Mouse (Mus musculus) embryonic facial prominence, embryonic 15.5 days (tissue): ENCODE data around the gene Robo3. TPM values are rescaled to one million over a fixed set of nuclear protein-coding genes. Genes with fewer than 3 reads are reported as not detected.

Experiments used
- ATAC-seq: fragments of 200-750 bp; cut with Nextera tagmentation; 2 replicates; pipeline ENCODE4 v1.8.0; 2017; ENCODE audit warnings: low read depth, moderate TSS enrichment; ENCODE audit not compliant: insufficient number of reproducible peaks, low FRiP score, low TSS enrichment
- H3K27ac ChIP-seq: fragments of 300-500 bp; sonication (generic); replicated peaks from 2 replicates; pipeline ENCODE4 v1.5.1; 2015; ENCODE audit warnings: mild to moderate bottlenecking, inconsistent platforms
- H3K27me3 ChIP-seq: fragments of 300-500 bp; sonication (generic); 2 replicates; pipeline ENCODE4 v1.6.1; 2015; ENCODE audit warnings: inconsistent platforms
- H3K36me3 ChIP-seq: fragments of 300-500 bp; sonication (generic); 2 replicates; pipeline ENCODE4 v1.6.1; 2015; ENCODE audit warnings: mild to moderate bottlenecking, inconsistent platforms
- H3K4me1 ChIP-seq: fragments of 300-500 bp; sonication (generic); 2 replicates; pipeline ENCODE4 v1.6.1; 2015; ENCODE audit warnings: inconsistent platforms
- H3K4me2 ChIP-seq: fragments of 300-500 bp; sonication (generic); replicated peaks from 2 replicates; pipeline ENCODE4 v1.6.1; 2015; ENCODE audit warnings: mild to moderate bottlenecking, inconsistent platforms
- H3K4me3 ChIP-seq: fragments of 300-500 bp; sonication (generic); replicated peaks from 2 replicates; pipeline ENCODE4 v1.5.1; 2015; ENCODE audit warnings: mild to moderate bottlenecking, inconsistent platforms
- H3K9ac ChIP-seq: fragments of 300-500 bp; sonication (generic); 2 replicates; pipeline ENCODE4 v1.6.1; 2015; ENCODE audit warnings: inconsistent platforms
- H3K9me3 ChIP-seq: fragments of 300-500 bp; sonication (generic); replicated peaks from 2 replicates; pipeline ENCODE4 v1.6.1; 2016; ENCODE audit warnings: inconsistent platforms
- WGBS: fragments of 180-500 bp; shearing (Covaris S2); methylation state at CpG from one replicate; pipeline ENCODE4 v1.1.7; 2015; 5-methylcytosine and 5-hydroxymethylcytosine counted together
- polyA plus RNA-seq: library from polyadenylated mRNA; unstranded; fragments of >200 nt; fragmentation: Nextera tagmentation; extraction: Ambion mirVana; gene quantifications from 2 replicates; pipeline ENCODE4 v1.2.1, GENCODE M21; 2015

Gene Robo3
- polyA plus RNA-seq, 1 experiment from 2014 or later = 0.19 TPM

DNA sequence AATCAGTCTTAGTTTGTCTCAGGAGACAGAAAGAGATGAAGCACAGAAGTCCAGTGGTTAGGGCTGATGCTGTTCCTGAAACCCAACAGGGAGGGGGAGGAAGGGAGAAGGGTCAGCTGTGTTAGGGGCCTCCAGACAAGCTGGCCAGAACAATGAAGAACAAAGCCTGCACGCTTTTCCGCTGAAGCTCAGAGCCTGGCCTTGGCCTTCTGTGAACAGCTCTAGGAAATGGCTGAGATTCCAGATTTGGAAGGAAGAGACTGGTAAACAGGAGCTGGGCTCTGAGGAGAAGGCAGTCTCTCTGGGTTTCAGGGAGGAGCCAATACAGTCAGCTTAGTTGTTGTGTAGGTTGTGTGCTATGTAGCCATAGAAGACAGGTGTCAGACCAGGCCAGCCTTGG, 32.5 kb downstream of the Robo3 start:
- no peaks in the 10 kb centered on the region for H3K9me3 ChIP-seq
- H3K27ac ChIP-seq = no peak overlapping the region
- no peaks in the 10 kb centered on the region for H3K36me3 ChIP-seq
- H3K4me3 ChIP-seq = no peak overlapping the region
- no peak overlapping the region for H3K9ac ChIP-seq
- no peak overlapping the region for H3K4me2 ChIP-seq
- H3K4me1 ChIP-seq = no peaks in the 10 kb centered on the region
- ATAC-seq = no peak
- WGBS = 77% methylated on average over 2 of the region's 2 CpGs
- no peaks in the 10 kb centered on the region; the same call in 1 of the 2 replicates for H3K27me3 ChIP-seq

DNA sequence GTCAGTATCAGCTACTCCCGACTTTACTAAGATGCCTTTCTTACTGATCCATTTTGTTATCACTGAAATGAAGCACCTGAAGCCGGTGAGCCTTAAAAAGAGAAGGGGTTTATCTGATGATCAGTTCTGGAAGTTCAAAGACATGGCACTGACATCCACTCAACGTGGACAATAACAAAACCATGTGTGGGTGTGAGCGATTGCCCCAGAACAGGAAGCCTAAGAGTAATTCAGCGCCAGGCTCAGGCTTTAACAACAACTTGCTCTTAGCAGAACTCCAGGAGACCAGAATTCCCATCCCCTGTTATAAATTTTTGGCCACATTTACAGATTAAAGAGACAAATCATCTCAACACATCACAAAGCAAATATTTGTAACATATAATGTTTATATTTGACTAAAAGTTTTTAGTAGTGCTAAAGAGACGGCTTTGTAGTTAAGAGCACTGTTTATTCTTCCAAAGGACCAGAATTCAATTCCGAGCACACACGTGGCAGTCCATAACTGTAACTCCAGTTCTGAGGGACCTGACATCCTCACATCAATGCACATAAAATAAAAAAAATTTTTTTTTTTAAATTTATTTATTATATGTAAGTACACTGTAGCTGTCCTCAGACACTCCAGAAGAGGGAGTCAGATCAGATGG, 39.4 kb downstream of the Robo3 start:
- no peak overlapping the region for H3K27ac ChIP-seq
- WGBS = 71% methylated on average over 8 of the region's 8 CpGs
- ATAC-seq = no peak
- no peaks in the 10 kb centered on the region for H3K4me1 ChIP-seq
- no peak overlapping the region for H3K4me3 ChIP-seq
- H3K9me3 ChIP-seq = no peaks in the 10 kb centered on the region
- H3K36me3 ChIP-seq = no peaks in the 10 kb centered on the region
- no peak overlapping the region for H3K4me2 ChIP-seq
- H3K9ac ChIP-seq = no peak overlapping the region
- H3K27me3 ChIP-seq = no peaks in the 10 kb centered on the region

DNA sequence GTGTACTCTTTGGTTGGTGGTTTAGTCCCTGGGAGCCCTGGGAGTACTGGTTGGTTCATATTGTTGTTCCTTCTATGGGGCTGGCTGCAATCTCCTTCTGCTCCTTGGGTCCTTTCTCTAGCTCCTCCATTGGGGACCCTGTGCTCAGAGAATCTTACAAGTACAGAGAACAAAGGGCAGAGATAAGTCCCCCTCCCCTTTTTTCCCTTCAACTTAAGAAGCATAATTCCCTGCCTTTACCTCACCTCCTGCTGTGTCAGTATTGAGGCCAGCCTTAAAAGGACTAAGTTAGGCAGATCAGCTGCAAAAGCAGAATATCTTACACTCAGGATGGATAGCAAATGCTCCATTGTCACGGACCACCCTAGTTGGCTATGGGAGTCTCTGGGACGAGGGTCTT, 41.0 kb downstream of the Robo3 start:
- H3K4me3 ChIP-seq = no peak overlapping the region
- H3K27ac ChIP-seq = no peak overlapping the region
- H3K36me3 ChIP-seq = no peaks in the 10 kb centered on the region
- WGBS = 76% methylated on average over 2 of the region's 2 CpGs
- 0 out of 2 replicates have a peak, but pooled peaks cover under 1% of the 10 kb centered on the region for H3K27me3 ChIP-seq
- no peak for ATAC-seq
- no peak overlapping the region for H3K9ac ChIP-seq
- no peaks in the 10 kb centered on the region for H3K4me1 ChIP-seq
- no peaks in the 10 kb centered on the region for H3K9me3 ChIP-seq
- no peak overlapping the region for H3K4me2 ChIP-seq

DNA sequence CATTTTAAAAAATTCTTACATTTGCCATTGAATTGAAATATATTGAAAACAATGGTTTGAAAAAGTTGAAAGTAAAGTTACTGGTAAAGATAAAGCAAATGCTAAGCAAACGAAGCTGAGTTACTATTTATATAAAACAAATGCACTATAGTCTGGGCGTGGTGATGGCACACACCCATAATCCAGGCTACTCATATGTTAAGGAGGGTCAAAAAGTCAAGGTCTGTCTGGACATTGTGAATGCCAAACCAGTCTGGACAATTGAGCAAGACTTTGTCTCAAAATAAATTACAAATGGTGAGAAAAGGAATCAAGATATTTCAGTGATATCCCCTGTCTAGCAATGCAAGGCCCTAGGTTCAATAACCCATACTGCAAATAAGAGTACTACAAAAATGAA, 42.2 kb downstream of the Robo3 start:
- H3K4me2 ChIP-seq = no peak overlapping the region
- no peak for ATAC-seq
- H3K4me3 ChIP-seq = no peak overlapping the region
- peaks cover 6% of the 10 kb centered on the region; the same call in 1 of the 2 replicates for H3K27me3 ChIP-seq
- WGBS = 68% methylated on average over 2 of the region's 2 CpGs
- H3K36me3 ChIP-seq = no peaks in the 10 kb centered on the region
- H3K9me3 ChIP-seq = no peaks in the 10 kb centered on the region
- no peaks in the 10 kb centered on the region for H3K4me1 ChIP-seq
- no peak overlapping the region for H3K9ac ChIP-seq
- H3K27ac ChIP-seq = no peak overlapping the region

DNA sequence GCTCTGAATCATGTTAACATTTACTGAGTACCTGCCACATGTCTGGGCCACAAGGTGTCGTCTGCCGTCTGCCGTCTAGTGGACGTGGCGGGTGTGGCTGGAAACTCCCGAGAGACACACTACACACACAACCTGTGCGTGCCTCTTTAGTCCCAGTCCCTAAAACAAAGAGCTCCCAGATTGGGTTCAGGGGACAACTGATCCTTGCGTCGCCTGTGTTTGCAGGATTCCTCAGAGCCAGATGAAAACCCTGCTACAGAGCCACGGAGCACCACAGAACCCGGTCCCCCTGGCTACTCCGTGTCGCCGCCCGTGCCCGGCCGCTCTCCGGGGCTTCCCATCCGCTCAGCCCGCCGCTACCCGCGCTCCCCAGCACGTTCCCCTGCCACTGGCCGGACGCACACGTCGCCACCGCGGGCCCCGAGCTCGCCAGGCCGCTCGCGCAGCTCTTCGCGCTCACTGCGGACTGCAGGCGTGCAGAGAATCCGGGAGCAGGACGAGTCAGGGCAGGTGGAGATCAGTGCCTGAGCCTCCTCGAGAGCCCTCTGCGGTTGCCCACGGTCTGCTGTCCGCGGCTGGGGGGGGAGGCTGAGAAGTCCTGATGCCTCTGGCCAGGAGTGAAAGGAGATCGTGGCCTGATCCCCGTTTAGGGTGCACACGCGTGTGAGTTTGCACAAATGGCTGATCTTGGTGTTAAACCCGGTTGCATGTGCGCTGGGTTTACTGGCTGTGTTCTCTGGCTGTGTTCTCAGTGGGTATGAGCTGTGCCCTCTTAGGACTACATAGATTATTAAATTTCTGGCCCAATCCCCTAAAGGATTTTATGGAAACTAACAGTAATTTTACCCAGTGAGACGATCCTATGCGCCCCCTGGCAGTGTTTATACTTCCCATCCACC, 48.5 kb downstream of the Robo3 start:
- Histone ChIP-seq H3K36me3 (no peaks in the 10 kb centered on the region), H3K4me1 (0 out of 2 replicates have a peak, but pooled peaks cover 7% of the 10 kb centered on the region), H3K4me2 (peak overlapping the region; percentile 87), H3K27me3 (peaks cover 6% of the 10 kb centered on the region; the same call in 1 of the 2 replicates), H3K27ac (no peak overlapping the region), H3K4me3 (peak overlapping the region; percentile 48), H3K9ac (peak overlapping the region; percentile 47), H3K9me3 (no peaks in the 10 kb centered on the region)
- ATAC-seq = peak; percentile 59
- WGBS = 5% methylated on average over 54 of the region's 54 CpGs

DNA sequence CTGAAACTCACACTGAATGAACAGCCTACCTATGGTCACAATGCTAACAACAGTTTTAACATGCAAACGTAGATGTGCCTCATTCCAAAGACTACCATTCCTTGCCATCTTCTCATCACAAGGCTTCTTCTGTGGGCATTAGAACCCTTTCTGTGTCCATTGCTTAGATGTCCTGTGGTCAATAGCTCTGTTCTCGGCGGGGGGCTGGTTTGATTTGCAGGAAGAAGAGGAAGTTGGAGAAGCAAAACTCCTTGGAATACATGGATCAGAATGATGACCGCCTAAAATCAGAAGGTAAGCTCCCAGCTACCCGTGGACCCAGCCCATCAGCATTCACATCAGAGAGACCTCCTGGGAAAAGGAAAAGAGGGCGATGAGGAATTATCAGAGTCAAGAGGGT, 49.9 kb downstream of the Robo3 start:
- 0 out of 2 replicates have a peak, but pooled peaks cover 7% of the 10 kb centered on the region for H3K4me1 ChIP-seq
- no peaks in the 10 kb centered on the region for H3K9me3 ChIP-seq
- H3K9ac ChIP-seq = no peak overlapping the region
- no peaks in the 10 kb centered on the region for H3K36me3 ChIP-seq
- 92% methylated on average over 6 of the region's 6 CpGs for WGBS
- ATAC-seq = no peak
- no peak overlapping the region for H3K4me2 ChIP-seq
- no peak overlapping the region for H3K27ac ChIP-seq
- peaks cover 6% of the 10 kb centered on the region; the same call in 1 of the 2 replicates for H3K27me3 ChIP-seq
- no peak overlapping the region for H3K4me3 ChIP-seq

DNA sequence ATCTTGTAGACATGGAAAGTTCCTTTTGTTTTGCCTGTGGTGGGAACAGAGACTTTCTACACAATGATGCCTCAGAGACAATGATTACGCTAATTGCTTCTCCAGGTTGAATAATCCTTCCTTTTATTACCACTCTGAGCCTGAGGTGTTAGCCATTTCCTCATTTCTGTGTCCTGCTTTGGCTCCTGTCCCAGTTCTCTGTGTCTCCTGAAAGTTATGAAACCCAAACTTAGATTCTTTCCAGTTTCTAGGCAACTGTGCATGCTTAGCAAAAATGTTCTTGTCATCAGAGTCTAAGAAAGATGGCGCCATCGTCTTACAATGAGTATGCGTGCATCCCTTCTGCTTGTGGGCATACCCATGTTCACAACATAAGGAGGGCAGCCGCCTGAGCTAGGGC, 57.3 kb downstream of the Robo3 start:
- WGBS = 89% methylated on average over 5 of the region's 5 CpGs
- Histone ChIP-seq H3K27me3 (no peaks in the 10 kb centered on the region), H3K36me3 (no peaks in the 10 kb centered on the region), H3K4me2 (no peak overlapping the region), H3K9ac (no peak overlapping the region), H3K27ac (no peak overlapping the region), H3K4me1 (no peaks in the 10 kb centered on the region), H3K4me3 (no peak overlapping the region), H3K9me3 (no peaks in the 10 kb centered on the region)
- no peak for ATAC-seq

DNA sequence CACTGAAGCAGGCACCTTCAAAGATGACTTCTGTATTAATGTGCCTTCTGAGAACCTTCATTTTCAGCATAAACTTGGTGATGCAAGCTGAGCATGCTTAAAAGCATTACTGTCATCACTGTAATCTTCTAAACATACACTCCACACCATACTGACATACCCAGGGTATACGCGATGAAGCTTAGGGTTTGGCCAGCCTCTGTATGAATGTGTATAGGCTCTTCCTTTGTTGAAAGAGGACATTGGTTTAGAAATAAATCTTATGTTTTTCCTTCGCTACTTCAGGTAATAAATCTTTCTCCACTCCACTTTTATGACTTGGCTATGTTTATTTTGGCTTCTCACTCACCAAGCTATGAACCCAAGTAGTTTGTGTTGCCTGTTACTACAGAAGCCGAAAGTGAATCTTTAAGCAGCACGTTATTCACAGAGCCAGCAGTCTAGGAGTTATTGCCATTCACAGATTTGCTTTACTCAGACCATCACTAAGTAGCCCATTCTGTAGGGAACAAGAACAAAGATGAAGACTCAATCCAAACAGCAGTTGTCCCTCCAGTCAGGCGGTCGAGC, 61.7 kb downstream of the Robo3 start:
- 89% methylated on average over 7 of the region's 7 CpGs for WGBS
- Histone ChIP-seq H3K4me2 (no peak overlapping the region), H3K4me1 (no peaks in the 10 kb centered on the region), H3K27me3 (no peaks in the 10 kb centered on the region), H3K9me3 (no peaks in the 10 kb centered on the region), H3K36me3 (no peaks in the 10 kb centered on the region), H3K4me3 (no peak overlapping the region), H3K27ac (no peak overlapping the region), H3K9ac (no peak overlapping the region)
- no peak for ATAC-seq

DNA sequence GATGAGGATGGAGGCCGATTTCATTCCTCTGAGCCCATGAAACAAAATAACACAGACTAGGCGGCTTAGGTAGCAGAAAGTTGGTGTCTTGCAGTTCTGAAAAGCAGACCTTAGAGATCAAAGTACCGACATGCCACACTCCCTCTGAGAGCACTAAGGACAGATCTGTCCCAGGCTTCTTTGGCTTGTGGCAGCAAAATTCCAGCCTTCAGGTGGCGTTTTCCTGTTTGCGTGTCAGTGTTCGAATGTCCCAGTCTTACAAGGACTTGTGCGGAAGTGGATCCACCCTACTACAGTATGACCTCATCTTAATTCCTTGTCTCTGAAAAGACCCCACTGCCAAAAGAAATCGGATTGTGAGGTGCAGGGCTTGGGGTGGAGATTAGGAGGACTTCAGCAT, 64.2 kb downstream of the Robo3 start:
- WGBS = 75% methylated on average over 8 of the region's 8 CpGs
- Histone ChIP-seq H3K4me3 (no peak overlapping the region), H3K27me3 (no peaks in the 10 kb centered on the region), H3K4me1 (no peaks in the 10 kb centered on the region), H3K9me3 (no peaks in the 10 kb centered on the region), H3K4me2 (no peak overlapping the region), H3K36me3 (no peaks in the 10 kb centered on the region), H3K9ac (no peak overlapping the region), H3K27ac (no peak overlapping the region)
- no peak for ATAC-seq

DNA sequence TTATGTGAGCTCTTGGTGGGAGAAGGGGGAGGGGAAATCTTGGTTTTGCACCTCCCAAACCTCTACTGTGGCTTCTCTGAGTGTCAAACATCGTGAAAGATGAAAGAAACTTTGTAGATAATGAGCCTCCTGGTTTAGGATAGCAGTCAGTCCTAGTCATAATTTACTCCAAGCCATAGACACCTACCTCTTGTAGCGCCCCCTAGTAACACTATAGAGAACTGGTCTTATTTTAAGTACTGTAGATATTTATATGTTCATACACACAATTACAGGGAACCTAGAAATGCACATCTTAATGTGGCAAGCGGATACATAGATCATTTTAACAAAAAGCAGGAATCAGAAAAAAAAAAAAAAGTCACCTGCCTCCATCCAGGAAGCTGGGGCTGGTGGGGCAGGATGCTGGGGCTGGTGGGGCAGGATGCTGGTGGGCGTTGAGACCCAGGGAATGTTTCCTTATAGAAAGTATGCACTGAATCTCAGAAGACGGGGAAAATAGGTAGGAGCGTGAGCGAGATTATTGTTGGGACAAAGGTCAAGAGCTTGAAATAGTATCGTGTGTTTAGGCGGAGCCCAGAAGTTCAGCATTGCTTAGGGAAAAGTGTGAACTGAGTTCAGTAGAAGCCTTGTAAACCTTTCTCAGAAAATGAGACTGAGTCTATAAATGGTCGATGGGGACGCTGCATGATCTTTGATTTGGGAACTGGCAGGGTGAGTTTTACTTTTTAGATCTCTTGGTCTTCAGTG, 64.8 kb downstream of the Robo3 start:
- WGBS = 72% methylated on average over 11 of the region's 11 CpGs
- no peak overlapping the region for H3K4me3 ChIP-seq
- H3K4me1 ChIP-seq = no peaks in the 10 kb centered on the region
- no peaks in the 10 kb centered on the region for H3K36me3 ChIP-seq
- no peaks in the 10 kb centered on the region for H3K9me3 ChIP-seq
- no peak overlapping the region for H3K4me2 ChIP-seq
- no peaks in the 10 kb centered on the region for H3K27me3 ChIP-seq
- no peak for ATAC-seq
- H3K9ac ChIP-seq = no peak overlapping the region
- no peak overlapping the region for H3K27ac ChIP-seq
